Mouse (Mus musculus) kidney, adult 9 months (tissue): ENCODE measurements at regions not wholly inside any gene's neighbourhood (a gene's known extent, or its start where the extent isn't known, plus 50 kb on each side); places are given as distances from the start of the nearest gene placed in this dataset.

Experiments used
- DNase-seq: peaks from one replicate; pipeline ENCODE4 v3.0.0; 2022

- no peak for DNase-seq
These were observed 204.6 kb upstream of the Tlr4 start for GRCm38 (mm10) chr4:66622650-66623394.

- DNase-seq = no peak
These were observed 208.5 kb upstream of the Tlr4 start for GRCm38 (mm10) chr4:66618811-66619440.

GRCm38 (mm10) chr4:66617743-66618736, 209.3 kb upstream of the Tlr4 start:
- DNase-seq = no peak

- no peak for DNase-seq
These were observed 210.3 kb upstream of the Tlr4 start for GRCm38 (mm10) chr4:66617101-66617500.

- DNase-seq = no peak
These were observed 200.4 kb upstream of the Astn2 start for GRCm38 (mm10) chr4:66604849-66605248.

- DNase-seq = no peak
These were observed 194.3 kb upstream of the Astn2 start for GRCm38 (mm10) chr4:66598737-66599136.

- no peak for DNase-seq
These were observed 182.2 kb upstream of the Astn2 start for GRCm38 (mm10) chr4:66586647-66587046.

GRCm38 (mm10) chr4:66586166-66586565, 181.8 kb upstream of the Astn2 start:
- no peak for DNase-seq

- no peak for DNase-seq
These were observed 152.5 kb upstream of the Astn2 start for GRCm38 (mm10) chr4:66556936-66557335.

GRCm38 (mm10) chr4:66550306-66551104, 146.1 kb upstream of the Astn2 start:
- DNase-seq = no peak

GRCm38 (mm10) chr4:66542833-66543436, 138.5 kb upstream of the Astn2 start:
- DNase-seq = no peak

GRCm38 (mm10) chr4:66524456-66524855, 120.0 kb upstream of the Astn2 start:
- DNase-seq = no peak

GRCm38 (mm10) chr4:66523886-66524245, 119.5 kb upstream of the Astn2 start:
- no peak for DNase-seq

- DNase-seq = no peak
These were observed 119.0 kb upstream of the Astn2 start for GRCm38 (mm10) chr4:66523238-66523885.

GRCm38 (mm10) chr4:66522097-66522809, 117.8 kb upstream of the Astn2 start:
- DNase-seq = no peak

- no peak for DNase-seq
These were observed 116.4 kb upstream of the Astn2 start for GRCm38 (mm10) chr4:66520796-66521195.

GRCm38 (mm10) chr4:66515815-66516214, 111.4 kb upstream of the Astn2 start:
- DNase-seq = no peak

- no peak for DNase-seq
These were observed 79.1 kb upstream of the Astn2 start for GRCm38 (mm10) chr4:66483496-66483895.

- peak; percentile 11 for DNase-seq
These were observed 78.3 kb upstream of the Astn2 start for GRCm38 (mm10) chr4:66482495-66483291.
